Mouse (Mus musculus) embryo, embryonic 10 days (tissue): Measurements from ENCODE around the gene Rag2.
A peak's percentile ranks its signal among the peaks of the same experiment; 100 is the strongest.

Experiments
- DNase-seq: peaks from one replicate; pipeline ENCODE4 v3.0.0-alpha.2; 2015; ENCODE audit warnings: low spot score

Gene Rag2

GRCm38 (mm10) chr2:101624526-101624925 is at the start of gene Rag2:
Gene Rag2, plus strand, starts transcription at chr2:101624718.
- no peak for DNase-seq

- DNase-seq = no peak
Observed at GRCm38 (mm10) chr2:101577243-101577642, 47.3 kb upstream of the Rag2 start.

- no peak for DNase-seq
Observed at GRCm38 (mm10) chr2:101580027-101580426, 44.5 kb upstream of the Rag2 start.

DNA sequence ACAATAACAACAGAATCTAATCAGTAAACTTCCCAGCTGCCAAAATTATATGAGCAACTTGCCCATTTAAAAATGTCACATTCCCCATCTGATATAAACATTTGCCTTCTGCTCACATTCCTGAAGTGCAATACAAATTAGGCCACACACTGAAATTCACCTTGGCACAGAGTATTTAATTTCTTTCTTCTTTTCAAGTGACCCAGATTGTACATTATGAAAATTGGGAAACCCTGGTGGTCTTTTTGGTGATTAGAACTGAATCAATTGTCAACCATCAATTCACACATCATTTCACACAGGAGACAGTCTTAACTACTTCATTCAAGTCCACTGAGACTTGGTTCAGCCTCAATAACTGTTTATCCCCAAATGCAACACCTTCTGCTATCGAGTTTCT is 44.1 kb upstream of the Rag2 start:
- no peak for DNase-seq

GRCm38 (mm10) chr2:101580977-101581376 is 43.5 kb upstream of the Rag2 start:
- no peak for DNase-seq

DNA sequence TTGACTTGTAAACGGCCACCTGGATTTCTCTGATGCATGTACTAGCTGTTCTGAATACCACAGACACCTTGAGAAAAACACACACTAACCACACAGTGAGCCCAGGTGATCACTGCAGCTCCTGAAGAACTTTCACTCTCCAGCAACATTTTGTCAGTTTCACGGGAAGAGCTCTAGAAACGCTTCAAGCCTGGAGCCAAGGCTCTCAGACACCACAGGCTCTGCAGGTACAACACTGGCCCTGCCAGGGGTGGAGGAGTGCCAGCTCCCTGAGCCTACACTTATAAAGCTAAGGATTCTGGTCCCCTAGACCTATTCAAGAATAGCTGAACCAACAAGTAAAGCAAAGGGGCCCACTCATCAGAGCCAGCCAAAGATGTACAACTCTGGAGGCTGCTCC is 43.1 kb upstream of the Rag2 start:
- no peak for DNase-seq

DNA sequence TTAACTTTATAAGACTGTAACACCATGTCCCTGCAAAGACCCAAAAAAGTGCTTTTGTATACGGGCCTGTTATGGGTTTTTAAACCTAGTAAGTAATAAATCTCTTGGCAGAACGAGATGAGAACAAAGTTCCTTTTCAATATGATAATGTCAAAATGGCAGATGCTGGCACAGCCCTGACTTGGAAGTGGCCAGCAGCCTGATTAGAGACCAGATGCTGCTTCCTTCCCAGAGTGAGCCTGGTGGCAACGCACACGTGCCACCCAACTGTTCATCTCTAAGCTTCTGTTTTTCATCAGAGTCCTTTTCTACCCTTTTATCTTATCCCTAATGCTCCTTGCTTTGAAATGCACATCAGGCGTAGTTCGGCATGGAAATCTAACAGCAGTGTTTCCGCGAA is 33.2 kb upstream of the Rag2 start:
- peak; percentile 27 for DNase-seq

DNA sequence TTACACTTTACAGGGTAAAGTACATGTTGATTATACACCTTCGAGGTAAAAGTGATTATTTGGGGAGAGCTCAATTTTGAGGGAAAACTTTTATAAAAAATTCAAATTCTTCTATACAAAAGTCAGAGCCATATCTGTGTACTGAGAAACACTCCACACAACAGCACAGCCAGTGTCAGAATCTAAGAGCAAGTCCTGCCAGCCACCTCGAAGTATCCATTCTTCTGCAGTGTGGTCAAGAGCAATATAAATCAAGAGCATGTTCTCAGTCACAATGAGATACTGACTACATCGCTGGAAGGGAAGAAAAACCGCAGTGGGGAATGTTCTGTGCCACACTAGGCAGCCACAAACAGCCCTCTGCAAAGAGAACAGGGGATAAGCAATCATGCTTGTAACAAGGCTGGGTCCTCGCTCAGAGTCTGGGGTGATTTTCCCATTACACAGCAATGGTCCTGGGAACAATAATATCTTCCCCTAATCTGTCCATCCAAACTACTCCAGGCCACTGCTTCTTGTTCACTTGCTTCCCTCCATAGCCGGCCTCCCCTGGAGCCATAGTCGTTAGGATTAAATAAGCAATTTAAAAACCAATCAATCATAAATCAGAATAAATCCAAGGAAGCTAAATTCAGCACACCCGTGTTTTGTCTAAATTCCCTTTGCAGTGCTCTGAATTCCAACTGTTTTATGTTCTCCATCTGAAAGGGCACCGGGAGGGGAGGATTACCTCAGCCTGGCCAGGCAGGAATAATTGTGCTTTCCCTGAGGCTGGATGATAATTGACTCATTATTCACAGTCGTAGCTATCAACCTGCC is 32.3 kb upstream of the Rag2 start:
- DNase-seq = peak; percentile 74

- no peak for DNase-seq
Observed at GRCm38 (mm10) chr2:101592886-101593285, 31.6 kb upstream of the Rag2 start.

GRCm38 (mm10) chr2:101594681-101595080 is 29.8 kb upstream of the Rag2 start:
- DNase-seq = no peak

GRCm38 (mm10) chr2:101597186-101597585 is 27.3 kb upstream of the Rag2 start:
- no peak for DNase-seq

DNA sequence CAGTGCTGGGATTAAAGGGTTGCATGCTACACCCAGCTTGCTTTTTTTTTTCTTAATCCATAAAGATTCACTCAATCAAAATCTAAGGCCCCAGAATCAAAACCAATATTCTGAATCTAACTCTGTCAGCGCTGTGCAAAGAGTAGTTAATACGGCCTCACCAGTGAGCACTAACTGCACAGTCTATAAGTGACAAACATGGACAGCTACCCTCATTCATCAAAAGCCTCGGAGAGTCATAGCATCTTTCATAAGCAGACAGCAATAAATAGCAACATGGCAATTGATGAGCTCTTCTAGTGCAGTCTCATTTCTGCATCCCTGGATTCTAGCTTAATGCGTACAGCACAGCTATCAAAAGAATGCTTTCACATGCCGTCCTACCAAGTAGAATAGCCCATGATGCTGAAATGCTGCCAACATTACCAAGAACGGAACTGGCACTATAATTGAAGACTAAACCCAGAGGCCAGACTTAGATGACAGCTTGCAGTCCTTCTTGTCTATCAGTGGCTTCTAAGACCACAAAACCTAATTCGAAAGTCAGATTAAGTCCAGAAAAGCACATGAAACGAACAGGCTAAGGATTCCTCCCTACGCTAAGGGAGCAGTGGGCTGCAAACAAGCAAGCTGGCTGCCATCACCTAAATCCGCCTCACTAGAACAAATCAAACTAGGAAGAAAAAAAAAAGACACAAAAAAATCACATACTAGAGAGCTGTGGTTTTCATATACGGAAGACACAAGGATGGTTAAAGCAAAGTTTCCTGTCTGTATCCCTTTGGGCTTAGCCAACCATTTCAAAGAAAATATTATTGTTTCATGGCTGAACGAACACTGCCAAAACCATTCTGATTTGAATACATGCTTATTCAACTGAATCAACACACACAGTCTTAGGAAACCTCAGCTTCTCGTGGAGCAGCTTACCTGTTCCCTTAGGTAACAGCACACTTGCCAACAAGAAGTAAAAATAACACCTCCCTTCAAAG is 26.0 kb upstream of the Rag2 start:
- no peak for DNase-seq

DNA sequence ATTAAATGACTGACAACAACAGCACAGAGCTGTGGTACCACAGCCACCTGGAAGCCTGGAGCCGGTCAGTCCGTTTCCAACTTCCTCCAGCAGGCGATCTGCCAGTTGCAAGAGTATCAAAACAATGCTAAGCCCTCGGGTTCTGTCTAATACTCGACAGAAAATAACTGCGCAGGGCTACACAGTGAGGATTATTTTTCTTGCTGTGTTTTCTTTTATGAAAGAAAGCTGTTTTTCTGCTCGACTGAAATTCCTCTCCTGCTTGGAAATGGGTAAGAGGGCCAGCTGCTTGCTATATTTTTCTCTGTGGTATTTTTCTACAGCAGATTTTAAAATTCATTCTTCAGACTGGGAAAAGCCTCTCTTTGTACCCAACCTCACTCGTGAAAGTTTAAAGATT is 23.8 kb upstream of the Rag2 start:
- DNase-seq = peak; percentile 35

- DNase-seq = no peak
Observed at GRCm38 (mm10) chr2:101603099-101603498, 21.4 kb upstream of the Rag2 start.

DNA sequence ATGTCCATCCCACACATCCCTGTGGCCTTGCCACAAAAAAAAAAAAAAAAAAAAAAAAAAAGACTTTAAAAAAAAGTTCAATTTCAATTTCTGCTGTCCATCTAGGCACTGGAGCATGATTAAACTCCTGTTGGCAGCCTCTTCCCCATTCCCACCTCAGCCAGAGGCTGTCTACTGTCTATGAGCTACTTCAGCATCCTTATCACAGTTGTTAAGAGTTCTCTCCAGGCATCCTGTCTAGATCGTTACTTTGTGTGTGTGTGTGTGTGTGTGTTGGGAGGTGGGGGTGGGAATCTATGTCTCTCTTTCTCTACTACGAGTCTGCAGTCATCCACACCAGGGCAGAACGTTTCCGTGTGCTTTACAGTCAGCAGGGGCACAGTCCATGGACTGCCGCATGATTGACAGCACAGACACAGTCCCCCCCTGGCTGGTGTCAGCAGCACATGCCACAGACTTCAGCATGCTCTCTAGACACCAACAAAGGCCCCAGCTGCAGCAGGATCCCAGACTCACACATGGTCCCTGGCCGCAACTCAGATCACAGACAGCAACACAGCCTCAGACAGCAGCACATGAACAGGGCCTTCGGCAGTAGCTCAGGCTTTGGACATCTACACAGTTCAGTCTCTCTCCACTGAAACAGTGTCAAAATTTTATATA is 16.2 kb upstream of the Rag2 start:
- no peak for DNase-seq

- no peak for DNase-seq
Observed at GRCm38 (mm10) chr2:101610861-101611260, 13.7 kb upstream of the Rag2 start.

- DNase-seq = no peak
Observed at GRCm38 (mm10) chr2:101615464-101616305, 8.8 kb upstream of the Rag2 start.

DNA sequence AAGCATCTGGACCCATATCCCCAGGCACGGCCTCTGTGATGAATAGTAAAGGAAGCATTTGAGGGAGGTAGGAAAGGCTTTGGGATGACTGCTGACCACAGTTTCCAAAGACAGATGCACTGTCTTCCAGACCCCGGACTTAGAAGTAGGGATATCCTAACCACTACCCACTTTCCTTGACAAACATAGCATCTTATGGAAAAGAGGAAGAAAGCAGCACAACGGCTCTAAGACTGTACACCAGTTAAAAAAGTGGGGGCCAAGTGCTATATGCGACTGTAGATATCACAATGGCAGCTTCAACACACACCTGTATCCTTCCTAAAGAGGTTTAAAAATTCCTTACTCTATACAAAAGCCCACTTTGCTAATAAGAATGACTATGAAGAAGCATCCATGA is 6.1 kb upstream of the Rag2 start:
- no peak for DNase-seq

- DNase-seq = no peak
Observed at GRCm38 (mm10) chr2:101620899-101621298, 3.6 kb upstream of the Rag2 start.

- no peak for DNase-seq
Observed at GRCm38 (mm10) chr2:101621611-101622010, 2.9 kb upstream of the Rag2 start.

- DNase-seq = no peak
Observed at GRCm38 (mm10) chr2:101623042-101623441, 1.5 kb upstream of the Rag2 start.
